Mouse (Mus musculus): ENCODE results near the gene Mfap5. TPM values are rescaled to one million over a fixed set of nuclear protein-coding genes. Genes with fewer than 3 reads are reported as not detected.

Mfap5 gene
- polyA plus RNA-seq, 1 experiment, result 0.92 TPM

GRCm38 (mm10) chr6:122553606-122554005, 48.0 kb downstream of the Mfap5 start, which contains the start of gene Aicda:
TSS of gene Aicda (plus strand) at chr6:122553801.
- Histone ChIP-seq H3K27ac (ENCODE audit: insufficient read depth, low read length) (no peak within 1 kb of the TSS), H3K4me1 (ENCODE audit: control insufficient read depth, insufficient read depth, low read length) (0 out of 2 replicates have a peak, but pooled peaks cover 2% of the 10 kb centered on the region), H3K4me3 (ENCODE audit: insufficient read depth, low read length) (no peak within 1 kb of the TSS)
- TF ChIP-seq POLR2A (IDR thresholded peaks at IDR 0.05; ENCODE audit: extremely low read depth, insufficient read depth, low read length) (no peak), CTCF (IDR thresholded peaks at IDR 0.05; ENCODE audit: extremely low read depth, insufficient read depth, low read length) (no peak)

GRCm38 (mm10) chr6:122554102-122554501, 48.5 kb downstream of the Mfap5 start:
- Histone ChIP-seq H3K4me3 (ENCODE audit: insufficient read depth, low read length) (no peak overlapping the region), H3K27ac (ENCODE audit: insufficient read depth, low read length) (no peak overlapping the region), H3K4me1 (ENCODE audit: control insufficient read depth, insufficient read depth, low read length) (0 out of 2 replicates have a peak, but pooled peaks cover 2% of the 10 kb centered on the region)
- no peak for TF ChIP-seq POLR2A (IDR thresholded peaks at IDR 0.05; ENCODE audit: extremely low read depth, insufficient read depth, low read length)
- no peak for TF ChIP-seq CTCF (IDR thresholded peaks at IDR 0.05; ENCODE audit: extremely low read depth, insufficient read depth, low read length)

GRCm38 (mm10) chr6:122555266-122555665, 49.6 kb downstream of the Mfap5 start:
- Histone ChIP-seq H3K4me1 (ENCODE audit: control insufficient read depth, insufficient read depth, low read length) (0 out of 2 replicates have a peak, but pooled peaks cover 2% of the 10 kb centered on the region), H3K27ac (ENCODE audit: insufficient read depth, low read length) (no peak overlapping the region)

GRCm38 (mm10) chr6:122556959-122557561, 51.4 kb downstream of the Mfap5 start:
- Histone ChIP-seq H3K4me1 (ENCODE audit: control insufficient read depth, insufficient read depth, low read length) (0 out of 2 replicates have a peak, but pooled peaks cover 2% of the 10 kb centered on the region), H3K27ac (ENCODE audit: insufficient read depth, low read length) (no peak overlapping the region), H3K4me3 (ENCODE audit: insufficient read depth, low read length) (peak overlapping the region; percentile 24)
- TF ChIP-seq CTCF (IDR thresholded peaks at IDR 0.05; ENCODE audit: extremely low read depth, insufficient read depth, low read length) (peak; percentile 64), POLR2A (IDR thresholded peaks at IDR 0.05; ENCODE audit: extremely low read depth, insufficient read depth, low read length) (no peak)

More at GRCm38 (mm10) chr6:122555266-122555665, 49.6 kb downstream of the Mfap5 start:
- TF ChIP-seq CTCF (IDR thresholded peaks at IDR 0.05; ENCODE audit: extremely low read depth, insufficient read depth, low read length) (no peak), POLR2A (IDR thresholded peaks at IDR 0.05; ENCODE audit: extremely low read depth, insufficient read depth, low read length) (no peak)
- H3K4me3 ChIP-seq (ENCODE audit: insufficient read depth, low read length), result no peak overlapping the region

- no peak overlapping the region for H3K4me3 ChIP-seq (ENCODE audit: insufficient read depth, low read length)
- TF ChIP-seq CTCF (IDR thresholded peaks at IDR 0.05; ENCODE audit: extremely low read depth, insufficient read depth, low read length) (peak; percentile 73), POLR2A (IDR thresholded peaks at IDR 0.05; ENCODE audit: extremely low read depth, insufficient read depth, low read length) (no peak)
- H3K4me1 ChIP-seq (ENCODE audit: control insufficient read depth, insufficient read depth, low read length), result peaks cover 4% of the 10 kb centered on the region; the same call in 1 of the 2 replicates
- no peak overlapping the region for H3K27ac ChIP-seq (ENCODE audit: insufficient read depth, low read length)
These were observed 54.8 kb downstream of the Mfap5 start for GRCm38 (mm10) chr6:122560427-122560826.

GRCm38 (mm10) chr6:122561005-122561404, 55.4 kb downstream of the Mfap5 start:
- TF ChIP-seq CTCF (IDR thresholded peaks at IDR 0.05; ENCODE audit: extremely low read depth, insufficient read depth, low read length) (no peak), POLR2A (IDR thresholded peaks at IDR 0.05; ENCODE audit: extremely low read depth, insufficient read depth, low read length) (no peak)
- peaks cover 4% of the 10 kb centered on the region; the same call in 1 of the 2 replicates for H3K4me1 ChIP-seq (ENCODE audit: control insufficient read depth, insufficient read depth, low read length)
- H3K4me3 ChIP-seq (ENCODE audit: insufficient read depth, low read length), result no peak overlapping the region

GRCm38 (mm10) chr6:122562463-122562862, 56.8 kb downstream of the Mfap5 start:
- H3K4me1 ChIP-seq (ENCODE audit: control insufficient read depth, insufficient read depth, low read length), result peaks cover 2% of the 10 kb centered on the region; the same call in 1 of the 2 replicates
- no peak for TF ChIP-seq POLR2A (IDR thresholded peaks at IDR 0.05; ENCODE audit: extremely low read depth, insufficient read depth, low read length)
- TF ChIP-seq CTCF (IDR thresholded peaks at IDR 0.05; ENCODE audit: extremely low read depth, insufficient read depth, low read length), result peak; percentile 95
- no peak overlapping the region for H3K4me3 ChIP-seq (ENCODE audit: insufficient read depth, low read length)
- no peak overlapping the region for H3K27ac ChIP-seq (ENCODE audit: insufficient read depth, low read length)

More at GRCm38 (mm10) chr6:122561005-122561404, 55.4 kb downstream of the Mfap5 start:
- no peak overlapping the region for H3K27ac ChIP-seq (ENCODE audit: insufficient read depth, low read length)

GRCm38 (mm10) chr6:122565070-122565784, 59.6 kb downstream of the Mfap5 start:
- TF ChIP-seq POLR2A (IDR thresholded peaks at IDR 0.05; ENCODE audit: extremely low read depth, insufficient read depth, low read length), result no peak
- no peak for TF ChIP-seq CTCF (IDR thresholded peaks at IDR 0.05; ENCODE audit: extremely low read depth, insufficient read depth, low read length)
- Histone ChIP-seq H3K4me3 (ENCODE audit: insufficient read depth, low read length) (no peak overlapping the region), H3K4me1 (ENCODE audit: control insufficient read depth, insufficient read depth, low read length) (peaks cover 2% of the 10 kb centered on the region; the same call in 1 of the 2 replicates), H3K27ac (ENCODE audit: insufficient read depth, low read length) (no peak overlapping the region)

GRCm38 (mm10) chr6:122569113-122569512, 63.5 kb downstream of the Mfap5 start:
- Histone ChIP-seq H3K4me1 (ENCODE audit: control insufficient read depth, insufficient read depth, low read length) (no peaks in the 10 kb centered on the region), H3K4me3 (ENCODE audit: insufficient read depth, low read length) (no peak overlapping the region), H3K27ac (ENCODE audit: insufficient read depth, low read length) (no peak overlapping the region)
- no peak for TF ChIP-seq CTCF (IDR thresholded peaks at IDR 0.05; ENCODE audit: extremely low read depth, insufficient read depth, low read length)
- no peak for TF ChIP-seq POLR2A (IDR thresholded peaks at IDR 0.05; ENCODE audit: extremely low read depth, insufficient read depth, low read length)
